Mouse (Mus musculus) embryonic fibroblast, embryonic 13.5 days (primary cell): Measurements from ENCODE around the gene Pla2r1.

Source experiments
- CTCF ChIP-seq: IDR thresholded peaks from 2 replicates; pipeline ENCODE4 v1.5.1; 2011; ENCODE audit warnings: mild to moderate bottlenecking, control low read depth, low read length, moderate library complexity, borderline replicate concordance; ENCODE audit not compliant: insufficient read depth
- POLR2A ChIP-seq: IDR thresholded peaks from 2 replicates; pipeline ENCODE4 v1.6.1; 2011; ENCODE audit warnings: low read depth, mild to moderate bottlenecking, control low read depth, low read length, moderate library complexity

GRCm38 (mm10) chr2:60407387-60407786 is 145.7 kb downstream of the Pla2r1 start:
- TF ChIP-seq POLR2A, result no peak
- no peak for TF ChIP-seq CTCF
